Mouse (Mus musculus): ENCODE results near the gene Foxc1. TPM values are rescaled to one million over a fixed set of nuclear protein-coding genes. Genes with fewer than 3 reads are reported as not detected.

Foxc1 gene
- polyA plus RNA-seq, 1 experiment from 2014 or later: 3.1 TPM

DNA sequence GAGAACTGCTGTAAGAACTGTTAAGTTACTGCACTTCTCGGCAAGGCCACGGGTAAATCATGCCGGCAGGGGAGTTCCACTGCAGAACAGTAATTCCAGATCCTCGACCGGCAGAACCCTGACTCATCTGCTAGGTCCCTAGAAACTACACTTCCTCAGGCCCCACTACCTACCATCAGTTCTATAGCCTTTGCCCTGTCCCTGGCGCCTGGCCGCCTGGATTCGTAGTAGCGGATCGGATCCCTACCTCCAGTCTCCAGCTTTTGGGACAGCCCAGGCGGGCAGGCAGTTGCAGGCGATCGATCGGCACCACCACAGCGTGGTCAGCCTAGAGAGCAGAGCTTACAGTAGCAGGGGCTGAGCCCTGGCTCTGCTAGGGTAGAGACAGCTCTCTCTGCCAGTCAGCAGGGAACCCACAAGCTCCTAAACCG lies 14.2 kb downstream of the Foxc1 start:
- no peaks in the 10 kb centered on the region for H3K9me3 ChIP-seq
- peak overlapping the region; percentile 48 for H3K27ac ChIP-seq
- peaks cover 48% of the 10 kb centered on the region for H3K4me1 ChIP-seq
- ATAC-seq (ENCODE audit: insufficient number of reproducible peaks, low FRiP score, low TSS enrichment, low read depth): peak; percentile 74; the same call in 1 of the 2 replicates
- H3K4me2 ChIP-seq: peak overlapping the region; percentile 52
- H3K4me3 ChIP-seq: peak overlapping the region; percentile 32
- H3K27me3 ChIP-seq: peaks cover 20% of the 10 kb centered on the region
- 8% methylated on average over 16 of the region's 16 CpGs for WGBS
- H3K36me3 ChIP-seq: no peaks in the 10 kb centered on the region
- no peak overlapping the region for H3K9ac ChIP-seq

DNA sequence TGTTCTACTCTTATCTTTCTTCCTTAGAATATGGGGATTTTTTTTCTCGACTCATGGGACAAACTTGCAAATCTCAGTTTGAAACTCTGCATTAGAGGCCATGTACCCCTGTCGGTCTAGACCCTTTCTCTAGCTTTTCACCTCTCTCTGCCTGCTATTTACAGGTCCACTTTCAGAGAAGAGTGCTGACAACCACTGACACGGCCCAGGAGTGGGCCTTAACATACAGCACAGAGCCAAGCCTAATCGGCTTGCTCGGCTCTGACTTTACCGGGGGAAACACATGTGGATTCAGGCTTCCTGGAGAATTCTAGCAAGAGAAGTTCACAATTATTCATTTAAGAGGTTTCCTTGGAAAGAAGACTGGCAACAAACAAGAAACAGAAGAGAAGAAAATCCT lies 14.6 kb downstream of the Foxc1 start:
- ATAC-seq (ENCODE audit: insufficient number of reproducible peaks, low FRiP score, low TSS enrichment, low read depth): no peak
- Histone ChIP-seq H3K9ac (no peak overlapping the region), H3K4me3 (peak overlapping the region; percentile 32), H3K4me1 (peaks cover 44% of the 10 kb centered on the region), H3K36me3 (no peaks in the 10 kb centered on the region), H3K9me3 (no peaks in the 10 kb centered on the region), H3K27ac (peak overlapping the region; percentile 48), H3K4me2 (peak overlapping the region; percentile 52), H3K27me3 (peaks cover 16% of the 10 kb centered on the region)
- WGBS: 29% methylated on average over 6 of the region's 6 CpGs

DNA sequence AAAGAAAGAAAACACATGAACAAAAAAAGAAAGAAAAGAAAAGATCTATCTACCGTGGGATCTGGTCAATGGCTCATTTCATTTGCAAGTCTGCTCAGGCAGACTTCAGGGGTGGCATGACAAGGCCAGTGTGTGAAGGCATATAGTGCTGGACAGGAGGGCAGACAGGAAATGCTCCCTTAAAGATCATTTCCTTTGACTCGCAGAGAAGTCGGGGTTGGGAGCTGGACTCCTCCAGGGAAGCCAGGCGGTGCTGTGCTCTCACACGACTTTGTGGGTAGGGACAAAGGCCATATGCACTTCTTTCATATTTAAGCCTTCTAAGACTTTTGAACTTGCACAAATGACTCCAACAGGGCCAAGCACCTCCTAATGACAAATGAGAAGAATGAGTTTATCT lies 16.9 kb downstream of the Foxc1 start:
- ATAC-seq (ENCODE audit: insufficient number of reproducible peaks, low FRiP score, low TSS enrichment, low read depth): no peak
- H3K4me2 ChIP-seq: no peak overlapping the region
- H3K27ac ChIP-seq: no peak overlapping the region
- 0 out of 2 replicates have a peak, but pooled peaks cover 9% of the 10 kb centered on the region for H3K27me3 ChIP-seq
- WGBS: 37% methylated on average over 5 of the region's 5 CpGs
- no peak overlapping the region for H3K9ac ChIP-seq
- no peak overlapping the region for H3K4me3 ChIP-seq
- peaks cover 34% of the 10 kb centered on the region for H3K4me1 ChIP-seq
- no peaks in the 10 kb centered on the region for H3K9me3 ChIP-seq
- H3K36me3 ChIP-seq: no peaks in the 10 kb centered on the region

DNA sequence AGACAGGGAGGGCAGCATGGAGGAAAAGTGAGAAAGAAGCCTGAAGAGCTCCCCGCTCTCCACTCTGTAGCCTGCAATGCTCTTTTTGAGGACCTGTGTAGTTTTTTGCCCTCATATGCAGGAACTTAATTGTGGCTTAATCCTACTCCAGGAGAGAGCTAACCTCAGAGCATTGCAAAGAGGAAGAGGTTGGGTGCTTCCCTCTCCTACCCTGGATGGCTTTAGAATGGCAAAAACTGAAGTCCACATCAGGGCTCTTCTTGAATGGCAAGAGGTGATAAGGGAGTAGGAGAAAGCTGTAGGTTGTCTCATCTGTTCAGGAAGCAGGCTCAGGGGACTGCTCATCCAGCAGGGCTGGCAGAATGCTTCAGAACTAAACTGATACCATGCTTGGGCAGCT lies 18.7 kb downstream of the Foxc1 start:
- no peak overlapping the region for H3K4me2 ChIP-seq
- H3K4me1 ChIP-seq: peaks cover 18% of the 10 kb centered on the region
- H3K36me3 ChIP-seq: no peaks in the 10 kb centered on the region
- 0 out of 2 replicates have a peak, but pooled peaks cover 7% of the 10 kb centered on the region for H3K27me3 ChIP-seq
- WGBS: 90% methylated on average over 1 of the region's 1 CpGs
- no peak overlapping the region for H3K9ac ChIP-seq
- no peak for ATAC-seq (ENCODE audit: insufficient number of reproducible peaks, low FRiP score, low TSS enrichment, low read depth)
- no peak overlapping the region for H3K27ac ChIP-seq
- no peaks in the 10 kb centered on the region for H3K9me3 ChIP-seq
- H3K4me3 ChIP-seq: no peak overlapping the region

DNA sequence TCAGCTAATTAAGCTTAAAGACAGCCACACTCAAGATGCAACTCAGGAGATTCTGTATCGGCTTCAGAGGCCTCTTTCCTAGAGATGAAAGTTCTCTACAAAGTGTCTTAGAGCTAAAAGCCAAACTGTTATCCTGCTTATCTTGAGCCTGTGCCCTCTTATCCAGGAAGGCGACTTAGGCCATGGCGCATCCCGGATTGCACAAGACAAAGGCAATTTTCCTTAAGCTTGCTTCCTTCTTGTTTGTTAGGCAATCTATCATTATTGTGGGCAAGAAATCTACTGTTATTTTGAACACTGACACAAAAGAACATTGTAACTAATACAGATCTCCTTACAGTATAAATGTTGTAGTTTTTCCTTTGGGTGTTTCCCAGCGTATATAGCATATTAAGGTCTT lies 20.7 kb downstream of the Foxc1 start:
- no peak for ATAC-seq (ENCODE audit: insufficient number of reproducible peaks, low FRiP score, low TSS enrichment, low read depth)
- no peaks in the 10 kb centered on the region for H3K9me3 ChIP-seq
- H3K4me1 ChIP-seq: 0 out of 2 replicates have a peak, but pooled peaks cover 8% of the 10 kb centered on the region
- 83% methylated on average over 5 of the region's 5 CpGs for WGBS
- H3K4me3 ChIP-seq: no peak overlapping the region
- H3K9ac ChIP-seq: no peak overlapping the region
- no peak overlapping the region for H3K4me2 ChIP-seq
- H3K27ac ChIP-seq: no peak overlapping the region
- no peaks in the 10 kb centered on the region for H3K36me3 ChIP-seq
- 0 out of 2 replicates have a peak, but pooled peaks cover 7% of the 10 kb centered on the region for H3K27me3 ChIP-seq

DNA sequence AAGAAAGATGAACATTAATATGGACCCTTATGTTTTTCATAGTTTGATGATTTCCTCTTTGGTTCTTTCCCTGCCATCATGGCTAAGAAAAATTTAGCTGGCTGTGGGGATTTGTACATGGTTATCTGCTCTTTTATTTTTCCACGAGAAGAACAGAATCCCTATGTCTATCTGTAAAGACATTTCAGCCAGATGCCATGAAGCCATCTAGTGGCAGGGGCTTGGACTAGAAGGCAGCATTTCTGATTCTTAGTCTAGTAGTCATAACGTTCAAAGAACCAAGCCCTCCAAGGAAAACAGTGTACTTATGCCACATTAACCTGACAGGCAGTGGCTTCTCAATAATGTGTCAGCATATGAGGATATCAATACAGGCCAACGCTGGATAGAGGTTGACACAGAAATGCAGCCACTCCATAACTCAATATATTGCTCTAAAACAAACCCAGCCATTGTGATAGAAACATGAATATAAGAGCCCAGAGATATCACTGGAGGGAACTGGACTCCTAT lies 21.4 kb downstream of the Foxc1 start:
- ATAC-seq (ENCODE audit: insufficient number of reproducible peaks, low FRiP score, low TSS enrichment, low read depth): no peak
- Histone ChIP-seq H3K4me1 (0 out of 2 replicates have a peak, but pooled peaks cover 4% of the 10 kb centered on the region), H3K27ac (no peak overlapping the region), H3K9ac (no peak overlapping the region), H3K9me3 (no peaks in the 10 kb centered on the region), H3K4me2 (no peak overlapping the region), H3K27me3 (0 out of 2 replicates have a peak, but pooled peaks cover 7% of the 10 kb centered on the region), H3K36me3 (no peaks in the 10 kb centered on the region), H3K4me3 (no peak overlapping the region)
- 55% methylated on average over 3 of the region's 3 CpGs for WGBS

DNA sequence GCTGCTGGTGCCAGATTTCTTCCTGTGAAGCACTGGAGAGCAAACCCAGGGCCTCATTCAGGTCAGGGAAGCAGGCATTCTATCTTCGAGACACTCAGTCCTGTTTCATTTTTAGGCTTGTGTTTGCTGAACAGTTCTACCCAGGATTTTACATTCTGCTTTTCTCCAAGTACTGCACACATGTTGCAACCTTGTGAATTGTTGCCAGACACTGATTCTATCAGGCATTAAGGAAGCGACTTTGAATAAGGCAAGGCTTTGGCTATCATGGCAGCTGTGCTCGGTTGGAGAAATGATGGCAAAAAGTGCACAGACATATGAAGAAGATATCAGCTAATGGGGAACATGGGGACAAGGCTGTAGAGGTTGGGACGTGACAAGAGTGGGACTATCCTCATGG lies 22.0 kb downstream of the Foxc1 start:
- no peak overlapping the region for H3K9ac ChIP-seq
- no peak for ATAC-seq (ENCODE audit: insufficient number of reproducible peaks, low FRiP score, low TSS enrichment, low read depth)
- 0 out of 2 replicates have a peak, but pooled peaks cover 7% of the 10 kb centered on the region for H3K27me3 ChIP-seq
- H3K27ac ChIP-seq: no peak overlapping the region
- H3K4me1 ChIP-seq: 0 out of 2 replicates have a peak, but pooled peaks cover 4% of the 10 kb centered on the region
- H3K4me3 ChIP-seq: no peak overlapping the region
- 80% methylated on average over 4 of the region's 4 CpGs for WGBS
- no peaks in the 10 kb centered on the region for H3K9me3 ChIP-seq
- no peaks in the 10 kb centered on the region for H3K36me3 ChIP-seq
- no peak overlapping the region for H3K4me2 ChIP-seq

DNA sequence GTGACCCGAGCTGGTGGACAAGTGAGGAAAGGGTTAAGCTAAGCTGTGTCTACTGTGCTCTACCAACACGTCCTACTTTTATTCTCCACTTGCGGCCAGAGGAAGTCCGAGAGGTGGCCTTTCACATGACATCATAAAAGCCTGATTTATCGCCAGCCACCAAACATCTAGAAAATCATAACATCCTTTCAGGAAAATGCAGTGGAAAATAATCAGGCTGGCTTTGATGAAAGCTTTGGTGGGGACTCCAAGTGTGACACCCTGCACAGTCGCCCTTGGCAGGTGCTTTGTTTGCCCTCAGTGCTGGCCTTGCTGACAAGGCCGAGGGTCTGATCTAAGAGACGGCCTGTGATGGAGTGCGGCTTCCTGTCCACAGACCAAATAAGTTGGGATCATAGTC lies 23.9 kb downstream of the Foxc1 start:
- H3K4me1 ChIP-seq: no peaks in the 10 kb centered on the region
- no peaks in the 10 kb centered on the region for H3K9me3 ChIP-seq
- H3K27ac ChIP-seq: no peak overlapping the region
- 48% methylated on average over 9 of the region's 9 CpGs for WGBS
- no peak overlapping the region for H3K4me2 ChIP-seq
- no peak for ATAC-seq (ENCODE audit: insufficient number of reproducible peaks, low FRiP score, low TSS enrichment, low read depth)
- 0 out of 2 replicates have a peak, but pooled peaks cover 2% of the 10 kb centered on the region for H3K27me3 ChIP-seq
- no peak overlapping the region for H3K9ac ChIP-seq
- no peak overlapping the region for H3K4me3 ChIP-seq
- H3K36me3 ChIP-seq: no peaks in the 10 kb centered on the region

DNA sequence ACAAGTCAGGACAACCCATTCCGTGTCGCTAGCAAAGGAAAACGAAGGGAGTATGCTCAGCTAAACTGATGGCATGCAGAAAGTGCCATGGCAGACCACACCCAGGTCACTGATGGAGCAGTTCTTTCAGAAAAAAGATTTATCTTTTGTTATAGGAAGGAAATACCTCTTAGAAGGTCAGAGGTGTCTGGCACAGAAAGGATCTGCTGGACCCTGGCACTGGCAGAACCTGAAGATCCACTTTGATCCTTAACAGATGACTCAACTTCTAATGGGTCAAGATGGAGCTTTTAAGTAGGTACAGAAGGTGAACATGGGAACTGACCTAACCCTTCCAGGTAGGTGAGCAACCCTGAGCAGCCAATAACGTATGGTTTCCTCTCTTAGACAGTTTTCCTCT lies 29.4 kb downstream of the Foxc1 start:
- Histone ChIP-seq H3K9me3 (no peaks in the 10 kb centered on the region), H3K36me3 (no peaks in the 10 kb centered on the region), H3K4me1 (no peaks in the 10 kb centered on the region), H3K27ac (no peak overlapping the region), H3K4me3 (no peak overlapping the region), H3K9ac (no peak overlapping the region), H3K27me3 (peaks cover 5% of the 10 kb centered on the region; the same call in 1 of the 2 replicates), H3K4me2 (no peak overlapping the region)
- no peak for ATAC-seq (ENCODE audit: insufficient number of reproducible peaks, low FRiP score, low TSS enrichment, low read depth)
- WGBS: 83% methylated on average over 4 of the region's 4 CpGs

DNA sequence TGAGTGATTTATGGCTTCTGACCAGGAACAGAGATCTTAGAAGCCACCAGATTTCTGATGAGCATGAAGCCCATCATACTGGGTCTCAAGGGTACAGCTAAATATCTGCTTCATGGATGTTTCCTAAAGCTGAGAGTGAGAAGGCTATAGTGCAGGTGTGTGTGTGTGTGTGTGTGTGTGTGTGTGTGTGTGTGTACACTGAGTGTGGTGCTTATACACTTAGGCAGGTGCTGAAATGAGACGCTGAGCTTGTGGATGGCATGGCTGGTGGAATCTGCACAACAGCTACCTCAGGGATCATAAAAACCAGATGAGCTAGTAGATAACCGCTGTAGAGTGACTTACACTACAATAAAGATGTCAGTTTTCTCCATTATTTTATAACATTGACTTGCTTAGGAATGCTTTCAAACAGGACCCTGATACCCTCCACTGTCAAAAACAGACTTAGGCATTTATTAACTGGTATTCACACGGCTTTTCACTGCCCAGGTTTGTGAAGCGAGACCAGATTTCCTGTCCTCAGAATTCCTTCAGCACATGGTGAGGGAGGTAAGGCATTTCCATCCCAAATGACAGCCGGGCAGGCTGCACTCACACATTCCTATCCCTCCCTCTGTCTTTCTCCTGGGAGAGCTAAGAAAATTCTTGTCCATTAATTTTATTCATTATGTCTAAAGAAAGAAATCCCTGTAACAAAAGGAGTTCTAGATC lies 43.0 kb downstream of the Foxc1 start:
- Histone ChIP-seq H3K4me3 (no peak overlapping the region), H3K27ac (no peak overlapping the region), H3K4me1 (0 out of 2 replicates have a peak, but pooled peaks cover 3% of the 10 kb centered on the region), H3K4me2 (no peak overlapping the region), H3K27me3 (no peaks in the 10 kb centered on the region), H3K36me3 (no peaks in the 10 kb centered on the region), H3K9ac (no peak overlapping the region), H3K9me3 (no peaks in the 10 kb centered on the region)
- ATAC-seq (ENCODE audit: insufficient number of reproducible peaks, low FRiP score, low TSS enrichment, low read depth): no peak
- WGBS: 19% methylated on average over 5 of the region's 5 CpGs

DNA sequence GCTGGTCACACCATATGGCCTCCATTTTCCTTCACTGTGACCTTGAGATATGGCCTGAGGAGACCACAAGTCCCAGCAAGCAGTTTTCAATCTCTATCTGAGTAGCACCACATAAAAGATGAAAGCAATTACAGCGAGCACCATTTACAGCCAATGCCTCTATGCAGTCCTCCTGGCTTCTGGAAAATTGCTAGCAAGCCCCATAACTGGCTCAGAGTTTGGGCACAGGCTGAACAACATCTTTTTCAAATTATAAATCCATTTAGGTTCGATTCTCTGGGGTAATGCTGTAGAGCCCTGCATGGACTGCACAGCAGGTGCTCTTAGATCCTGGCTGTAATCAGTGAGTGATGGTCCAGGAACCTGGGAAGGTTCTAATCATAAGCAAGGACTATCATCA lies 47.1 kb downstream of the Foxc1 start:
- H3K27ac ChIP-seq: no peak overlapping the region
- no peaks in the 10 kb centered on the region for H3K9me3 ChIP-seq
- no peak overlapping the region for H3K9ac ChIP-seq
- 0 out of 2 replicates have a peak, but pooled peaks cover 3% of the 10 kb centered on the region for H3K4me1 ChIP-seq
- H3K4me2 ChIP-seq: no peak overlapping the region
- H3K27me3 ChIP-seq: no peaks in the 10 kb centered on the region
- H3K36me3 ChIP-seq: no peaks in the 10 kb centered on the region
- H3K4me3 ChIP-seq: no peak overlapping the region
- no peak for ATAC-seq (ENCODE audit: insufficient number of reproducible peaks, low FRiP score, low TSS enrichment, low read depth)
- 9% methylated on average over 2 of the region's 2 CpGs for WGBS

DNA sequence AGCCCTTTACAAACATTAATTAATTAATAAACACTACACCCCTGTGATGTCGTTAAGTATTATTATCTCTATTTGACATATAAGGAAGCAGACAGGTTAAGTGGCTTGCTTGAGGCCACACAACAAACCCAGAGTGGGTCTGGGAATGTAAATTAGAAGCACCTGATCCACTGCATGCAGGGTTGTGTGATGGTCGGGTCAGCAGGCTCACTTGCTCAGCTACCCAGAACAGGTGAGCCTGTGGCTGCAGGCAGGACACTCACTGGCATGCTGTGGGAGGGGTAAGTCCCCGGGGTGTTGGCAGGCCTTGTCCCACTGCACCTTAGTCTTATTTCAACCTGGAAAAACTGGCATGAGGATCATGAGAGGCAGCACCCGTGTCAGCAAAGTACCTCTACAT lies 47.6 kb downstream of the Foxc1 start:
- Histone ChIP-seq H3K27me3 (no peaks in the 10 kb centered on the region), H3K4me2 (no peak overlapping the region), H3K4me1 (0 out of 2 replicates have a peak, but pooled peaks cover 3% of the 10 kb centered on the region), H3K4me3 (no peak overlapping the region), H3K9ac (no peak overlapping the region), H3K9me3 (no peaks in the 10 kb centered on the region), H3K36me3 (no peaks in the 10 kb centered on the region), H3K27ac (no peak overlapping the region)
- WGBS: 27% methylated on average over 4 of the region's 4 CpGs
- no peak for ATAC-seq (ENCODE audit: insufficient number of reproducible peaks, low FRiP score, low TSS enrichment, low read depth)
